Mouse (Mus musculus) liver, embryonic 12.5 days (tissue): Measurements from ENCODE around the gene Ttll6. TPM values are rescaled to one million over a fixed set of nuclear protein-coding genes. Genes with fewer than 3 reads are reported as not detected.
A peak's percentile ranks its signal among the peaks of the same experiment; 100 is the strongest.

Experiments used
- ATAC-seq: fragments of 200-750 bp; cut with Nextera tagmentation; 2 replicates; pipeline ENCODE4 v1.8.0; 2017; ENCODE audit warnings: moderate number of reproducible peaks, mild to moderate bottlenecking, moderate library complexity
- H3K27ac ChIP-seq: fragments of 300-500 bp; sonication (generic); 2 replicates; pipeline ENCODE4 v1.5.1; 2016; ENCODE audit warnings: mild to moderate bottlenecking
- H3K27me3 ChIP-seq: fragments of 300-500 bp; sonication (generic); replicated peaks from 2 replicates; pipeline ENCODE4 v1.6.1; 2016; ENCODE audit warnings: mild to moderate bottlenecking, moderate library complexity
- H3K36me3 ChIP-seq: fragments of 300-500 bp; sonication (generic); 2 replicates; pipeline ENCODE4 v1.6.1; 2016; ENCODE audit warnings: mild to moderate bottlenecking, moderate library complexity
- H3K4me1 ChIP-seq: fragments of 300-500 bp; sonication (generic); 2 replicates; pipeline ENCODE4 v1.6.1; 2016
- H3K4me2 ChIP-seq: fragments of 300-500 bp; sonication (generic); 2 replicates; pipeline ENCODE4 v1.6.1; 2016; ENCODE audit warnings: mild to moderate bottlenecking, moderate library complexity
- H3K4me3 ChIP-seq: fragments of 300-500 bp; sonication (generic); 2 replicates; pipeline ENCODE4 v1.5.1; 2016; ENCODE audit warnings: mild to moderate bottlenecking, moderate library complexity
- H3K9ac ChIP-seq: fragments of 300-500 bp; sonication (generic); 2 replicates; pipeline ENCODE4 v1.6.1; 2016; ENCODE audit warnings: mild to moderate bottlenecking, moderate library complexity
- H3K9me3 ChIP-seq: fragments of 300-500 bp; sonication (generic); replicated peaks from 2 replicates; pipeline ENCODE4 v1.6.1; 2016; ENCODE audit warnings: mild to moderate bottlenecking, moderate library complexity
- WGBS: fragments of 180-500 bp; shearing (Covaris S2); methylation state at CpG from one replicate; pipeline ENCODE4 v1.1.7; 2016; ENCODE audit not compliant: insufficient replicate concordance; 5-methylcytosine and 5-hydroxymethylcytosine counted together
- polyA plus RNA-seq: library from polyadenylated mRNA; unstranded; fragments of >200 nt; fragmentation: Nextera tagmentation; extraction: Ambion mirVana; gene quantifications from 2 replicates; pipeline ENCODE4 v1.2.1, GENCODE M21; 2016

Ttll6 gene
- polyA plus RNA-seq, 1 experiment from 2014 or later = not detected

GRCm38 (mm10) chr11:96181061-96181460, 47.5 kb downstream of the Ttll6 start:
- Histone ChIP-seq H3K4me2 (no peak overlapping the region), H3K36me3 (no peaks in the 10 kb centered on the region), H3K9ac (no peak overlapping the region), H3K27me3 (peaks cover 98% of the 10 kb centered on the region), H3K27ac (no peak overlapping the region), H3K4me1 (no peaks in the 10 kb centered on the region), H3K9me3 (no peaks in the 10 kb centered on the region), H3K4me3 (no peak overlapping the region)
- no peak for ATAC-seq
- WGBS = 22% methylated on average over 4 of the region's 4 CpGs

GRCm38 (mm10) chr11:96184233-96184632, 50.6 kb downstream of the Ttll6 start:
- peaks cover 98% of the 10 kb centered on the region for H3K27me3 ChIP-seq
- no peaks in the 10 kb centered on the region for H3K36me3 ChIP-seq
- no peak overlapping the region for H3K27ac ChIP-seq
- H3K9ac ChIP-seq = no peak overlapping the region
- H3K4me3 ChIP-seq = no peak overlapping the region
- H3K4me1 ChIP-seq = no peaks in the 10 kb centered on the region
- no peak for ATAC-seq
- H3K9me3 ChIP-seq = no peaks in the 10 kb centered on the region
- H3K4me2 ChIP-seq = no peak overlapping the region

- no peak overlapping the region for H3K4me2 ChIP-seq
- no peak for ATAC-seq
- no peaks in the 10 kb centered on the region for H3K9me3 ChIP-seq
- H3K27ac ChIP-seq = no peak overlapping the region
- H3K4me3 ChIP-seq = no peak overlapping the region
- no peaks in the 10 kb centered on the region for H3K36me3 ChIP-seq
- H3K27me3 ChIP-seq = peaks cover 96% of the 10 kb centered on the region
- no peaks in the 10 kb centered on the region for H3K4me1 ChIP-seq
- H3K9ac ChIP-seq = no peak overlapping the region
- 16% methylated on average over 4 of the region's 4 CpGs for WGBS
These were observed 53.7 kb downstream of the Ttll6 start for GRCm38 (mm10) chr11:96187321-96187720.

GRCm38 (mm10) chr11:96189810-96190522, 56.4 kb downstream of the Ttll6 start:
- 2% methylated on average over 28 of the region's 28 CpGs for WGBS
- H3K36me3 ChIP-seq = no peaks in the 10 kb centered on the region
- no peaks in the 10 kb centered on the region for H3K4me1 ChIP-seq
- H3K4me3 ChIP-seq = no peak overlapping the region
- H3K9me3 ChIP-seq = no peaks in the 10 kb centered on the region
- ATAC-seq = no peak
- H3K4me2 ChIP-seq = no peak overlapping the region
- peaks cover 99% of the 10 kb centered on the region for H3K27me3 ChIP-seq
- H3K27ac ChIP-seq = no peak overlapping the region
- no peak overlapping the region for H3K9ac ChIP-seq

- Histone ChIP-seq H3K4me2 (no peak overlapping the region), H3K27ac (no peak overlapping the region), H3K27me3 (peaks cover 99% of the 10 kb centered on the region), H3K9me3 (no peaks in the 10 kb centered on the region), H3K36me3 (no peaks in the 10 kb centered on the region), H3K4me1 (no peaks in the 10 kb centered on the region), H3K9ac (no peak overlapping the region), H3K4me3 (no peak overlapping the region)
- ATAC-seq = no peak
- WGBS = 1% methylated on average over 5 of the region's 5 CpGs
These were observed 57.5 kb downstream of the Ttll6 start for GRCm38 (mm10) chr11:96191132-96191531.

GRCm38 (mm10) chr11:96193521-96194400, 60.2 kb downstream of the Ttll6 start, which contains the start of gene Hoxb13:
TSS of gene Hoxb13 (plus strand) at chr11:96194316.
- Histone ChIP-seq H3K4me3 (no peak within 1 kb of the TSS), H3K4me2 (peak within 1 kb of the TSS; percentile 12; the same call in 1 of the 2 replicates), H3K27me3 (peaks cover 99% of the 10 kb centered on the region), H3K9ac (no peak within 1 kb of the TSS), H3K36me3 (no peaks in the 10 kb centered on the region), H3K9me3 (no peaks in the 10 kb centered on the region), H3K4me1 (no peaks in the 10 kb centered on the region), H3K27ac (no peak within 1 kb of the TSS)
- no peak for ATAC-seq
- WGBS = 2% methylated on average over 35 of the region's 35 CpGs

GRCm38 (mm10) chr11:96194401-96194710, 60.8 kb downstream of the Ttll6 start:
- peaks cover 99% of the 10 kb centered on the region for H3K27me3 ChIP-seq
- no peaks in the 10 kb centered on the region for H3K9me3 ChIP-seq
- H3K36me3 ChIP-seq = no peaks in the 10 kb centered on the region
- no peaks in the 10 kb centered on the region for H3K4me1 ChIP-seq
- H3K4me3 ChIP-seq = no peak overlapping the region
- ATAC-seq = no peak
- peak overlapping the region; percentile 12; the same call in 1 of the 2 replicates for H3K4me2 ChIP-seq
- WGBS = 1% methylated on average over 10 of the region's 10 CpGs
- no peak overlapping the region for H3K9ac ChIP-seq
- H3K27ac ChIP-seq = no peak overlapping the region

- peaks cover 100% of the 10 kb centered on the region for H3K27me3 ChIP-seq
- no peak overlapping the region for H3K9ac ChIP-seq
- no peak for ATAC-seq
- H3K4me3 ChIP-seq = no peak overlapping the region
- no peak overlapping the region for H3K4me2 ChIP-seq
- no peaks in the 10 kb centered on the region; the same call in 1 of the 2 replicates for H3K4me1 ChIP-seq
- 10% methylated on average over 11 of the region's 11 CpGs for WGBS
- no peaks in the 10 kb centered on the region for H3K36me3 ChIP-seq
- H3K9me3 ChIP-seq = no peaks in the 10 kb centered on the region
- H3K27ac ChIP-seq = no peak overlapping the region
These were observed 61.5 kb downstream of the Ttll6 start for GRCm38 (mm10) chr11:96194961-96195640.

- no peak overlapping the region for H3K4me3 ChIP-seq
- no peaks in the 10 kb centered on the region for H3K36me3 ChIP-seq
- H3K27me3 ChIP-seq = peaks cover 100% of the 10 kb centered on the region
- no peak overlapping the region for H3K9ac ChIP-seq
- no peaks in the 10 kb centered on the region for H3K9me3 ChIP-seq
- no peaks in the 10 kb centered on the region; the same call in 1 of the 2 replicates for H3K4me1 ChIP-seq
- H3K27ac ChIP-seq = no peak overlapping the region
- WGBS = 3% methylated on average over 20 of the region's 20 CpGs
- no peak for ATAC-seq
- H3K4me2 ChIP-seq = no peak overlapping the region
These were observed 62.2 kb downstream of the Ttll6 start for GRCm38 (mm10) chr11:96195769-96196280.

- WGBS = 2% methylated on average over 11 of the region's 12 CpGs
These were observed 65.1 kb downstream of the Ttll6 start for GRCm38 (mm10) chr11:96198642-96199041.

GRCm38 (mm10) chr11:96199181-96200086, 65.8 kb downstream of the Ttll6 start:
- Histone ChIP-seq H3K9ac (no peak overlapping the region), H3K36me3 (no peaks in the 10 kb centered on the region), H3K27me3 (peaks cover 100% of the 10 kb centered on the region), H3K9me3 (no peaks in the 10 kb centered on the region), H3K27ac (no peak overlapping the region), H3K4me3 (no peak overlapping the region), H3K4me2 (0 out of 2 replicates have a peak overlapping the region, but pooled peaks have one; percentile 14), H3K4me1 (no peaks in the 10 kb centered on the region; the same call in 1 of the 2 replicates)
- ATAC-seq = no peak
- 5% methylated on average over 22 of the region's 22 CpGs for WGBS

More at GRCm38 (mm10) chr11:96198642-96199041, 65.1 kb downstream of the Ttll6 start:
- Histone ChIP-seq H3K27me3 (peaks cover 100% of the 10 kb centered on the region), H3K36me3 (no peaks in the 10 kb centered on the region), H3K4me3 (no peak overlapping the region), H3K9me3 (no peaks in the 10 kb centered on the region), H3K27ac (no peak overlapping the region), H3K9ac (no peak overlapping the region), H3K4me1 (no peaks in the 10 kb centered on the region; the same call in 1 of the 2 replicates), H3K4me2 (no peak overlapping the region)
- no peak for ATAC-seq
